Mouse (Mus musculus) MEL (cell line): ENCODE results near the gene Foxk2. TPM values are rescaled to one million over a fixed set of nuclear protein-coding genes. Genes with fewer than 3 reads are reported as not detected.

Source experiments
- DNase-seq: peaks from one replicate; pipeline ENCODE4 v3.0.0; 2011; ENCODE audit warnings: low read depth, low spot score
- H3K27ac ChIP-seq: 2 replicates; pipeline ENCODE4 v1.5.1; 2012; ENCODE audit warnings: low read depth, mild to moderate bottlenecking, control low read depth, low read length, moderate library complexity; ENCODE audit not compliant: control insufficient read depth
- H3K27me3 ChIP-seq, 2 experiments: fragments of 150-350 bp in 1 of 2; sonication (generic) in 1 of 2; 2 replicates each; pipeline ENCODE4 v1.6.1; 2012; ENCODE audit warnings: low read length in 2 of 2, mild to moderate bottlenecking in 2 of 2, improper control_type of control experiment in 1 of 2, moderate library complexity in 1 of 2; ENCODE audit not compliant: insufficient read depth in 2 of 2, control insufficient read depth in 1 of 2
- H3K36me3 ChIP-seq, 2 experiments: 2 replicates each; pipeline ENCODE4 v1.6.1; 2012 to 2014; ENCODE audit warnings: low read length in 2 of 2, improper control_type of control experiment in 1 of 2, inconsistent platforms in 1 of 2, mild to moderate bottlenecking in 1 of 2; ENCODE audit not compliant: insufficient read depth in 2 of 2, control insufficient read depth in 1 of 2
- H3K4me1 ChIP-seq, 2 experiments: fragments of 150-350 bp in 1 of 2; sonication (generic) in 1 of 2; 2 replicates each; pipeline ENCODE4 v1.6.1; 2012; ENCODE audit warnings: low read length in 2 of 2, improper control_type of control experiment in 1 of 2, mild to moderate bottlenecking in 1 of 2; ENCODE audit not compliant: insufficient read depth in 2 of 2, control insufficient read depth in 1 of 2
- H3K4me3 ChIP-seq, 2 experiments: fragments of 150-350 bp in 1 of 2; sonication (generic) in 1 of 2; 2 replicates each; pipeline ENCODE4 v1.5.1; 2012; ENCODE audit warnings: low read depth in 2 of 2, low read length in 2 of 2, mild to moderate bottlenecking in 2 of 2, moderate library complexity in 2 of 2, control low read depth in 1 of 2, improper control_type of control experiment in 1 of 2; ENCODE audit not compliant: control insufficient read depth in 1 of 2, insufficient read depth in 1 of 2
- H3K79me2 ChIP-seq: 2 replicates; pipeline ENCODE4 v1.6.1; 2012; ENCODE audit warnings: mild to moderate bottlenecking, low read length, moderate library complexity; ENCODE audit not compliant: control insufficient read depth, poor library complexity, insufficient read depth
- H3K9ac ChIP-seq: 2 replicates; pipeline ENCODE4 v1.6.1; 2012; ENCODE audit warnings: low read depth, mild to moderate bottlenecking, control low read depth, low read length, moderate library complexity; ENCODE audit not compliant: control insufficient read depth, poor library complexity, severe bottlenecking
- H3K9me3 ChIP-seq: fragments of 150-350 bp; sonication (generic); replicated peaks from 2 replicates; pipeline ENCODE4 v1.6.1; 2012; ENCODE audit warnings: mild to moderate bottlenecking, low read length, improper control_type of control experiment, moderate library complexity; ENCODE audit not compliant: insufficient read depth
- BHLHE40 ChIP-seq: IDR thresholded peaks from 2 replicates; pipeline ENCODE4 v1.6.1; 2012; ENCODE audit warnings: low read depth, mild to moderate bottlenecking, inconsistent platforms, low read length, improper control_type of control experiment, borderline replicate concordance
- E2F4 ChIP-seq: IDR thresholded peaks from 2 replicates; pipeline ENCODE4 v1.6.1; 2011; ENCODE audit warnings: low read depth, low read length, improper control_type of control experiment, borderline replicate concordance
- ELF1 ChIP-seq: IDR thresholded peaks from 2 replicates; pipeline ENCODE4 v1.6.1; 2014; ENCODE audit warnings: low read depth, mild to moderate bottlenecking, inconsistent platforms, low read length, improper control_type of control experiment, moderate library complexity
- EP300 ChIP-seq, 2 experiments: IDR thresholded peaks; 2 replicates each; pipeline ENCODE4 v1.6.1; 2011; ENCODE audit warnings: improper control_type of control experiment in 2 of 2, low read length in 2 of 2, low read depth in 1 of 2, mild to moderate bottlenecking in 1 of 2
- ETS1 ChIP-seq: IDR thresholded peaks from 2 replicates; pipeline ENCODE4 v1.6.1; 2012; ENCODE audit warnings: low read depth, mild to moderate bottlenecking, inconsistent platforms, low read length, improper control_type of control experiment, moderate library complexity
- GABPA ChIP-seq: IDR thresholded peaks from 2 replicates; pipeline ENCODE4 v1.6.1; 2012; ENCODE audit warnings: low read depth, mild to moderate bottlenecking, inconsistent platforms, low read length, improper control_type of control experiment, moderate library complexity
- HCFC1 ChIP-seq: IDR thresholded peaks from 2 replicates; pipeline ENCODE4 v1.6.1; 2012; ENCODE audit warnings: low read depth, mild to moderate bottlenecking, inconsistent platforms, low read length, improper control_type of control experiment, moderate library complexity
- JUND ChIP-seq: IDR thresholded peaks from 2 replicates; pipeline ENCODE4 v1.6.1; 2011; ENCODE audit warnings: low read depth, mild to moderate bottlenecking, improper control_type of control experiment, low read length
- KAT2A ChIP-seq: conservative IDR thresholded peaks from 2 replicates; pipeline ENCODE4 v1.6.1; 2012; ENCODE audit warnings: low read depth, low read length, improper control_type of control experiment, inconsistent platforms
- MAFK ChIP-seq: IDR thresholded peaks from 2 replicates; pipeline ENCODE4 v1.6.1; 2011; ENCODE audit warnings: low read depth, mild to moderate bottlenecking, low read length, improper control_type of control experiment, borderline replicate concordance
- MAX ChIP-seq: IDR thresholded peaks from 2 replicates; pipeline ENCODE4 v1.6.1; 2011; ENCODE audit warnings: low read length, improper control_type of control experiment
- MAZ ChIP-seq: IDR thresholded peaks from 2 replicates; pipeline ENCODE4 v1.6.1; 2012; ENCODE audit warnings: low read depth, mild to moderate bottlenecking, inconsistent platforms, low read length, improper control_type of control experiment
- MXI1 ChIP-seq: IDR thresholded peaks from 2 replicates; pipeline ENCODE4 v1.6.1; 2011; ENCODE audit warnings: mild to moderate bottlenecking, low read depth, low read length, improper control_type of control experiment
- MYB ChIP-seq: IDR thresholded peaks from 2 replicates; pipeline ENCODE4 v1.6.1; 2011; ENCODE audit warnings: mild to moderate bottlenecking, low read depth, low read length, improper control_type of control experiment
- MYC ChIP-seq: IDR thresholded peaks from 2 replicates; pipeline ENCODE4 v1.6.1; 2011; ENCODE audit warnings: low read depth, mild to moderate bottlenecking, low read length, improper control_type of control experiment, moderate library complexity
- NELFE ChIP-seq: IDR thresholded peaks from 2 replicates; pipeline ENCODE4 v1.6.1; 2011; ENCODE audit warnings: low read depth, low read length, improper control_type of control experiment
- NRF1 ChIP-seq: IDR thresholded peaks from 2 replicates; pipeline ENCODE4 v1.6.1; 2014; ENCODE audit warnings: low read depth, mild to moderate bottlenecking, inconsistent platforms, low read length, improper control_type of control experiment, moderate library complexity; ENCODE audit not compliant: poor library complexity, insufficient read depth, severe bottlenecking
- POLR2A ChIP-seq, 2 experiments: IDR thresholded peaks; 2 replicates each; pipeline ENCODE4 v1.6.1; 2011 to 2012; ENCODE audit warnings: low read length in 2 of 2, mild to moderate bottlenecking in 2 of 2, control low read depth in 1 of 2, improper control_type of control experiment in 1 of 2, low read depth in 1 of 2, moderate library complexity in 1 of 2; ENCODE audit not compliant: control insufficient read depth in 1 of 2, insufficient read depth in 1 of 2, poor library complexity in 1 of 2
- POLR2AphosphoS2 ChIP-seq: IDR thresholded peaks from 2 replicates; pipeline ENCODE4 v1.6.1; 2011; ENCODE audit warnings: low read length, improper control_type of control experiment
- POLR2AphosphoS5 ChIP-seq: IDR thresholded peaks from 2 replicates; pipeline ENCODE4 v1.6.1; 2012; ENCODE audit warnings: low read depth, borderline replicate concordance, mild to moderate bottlenecking, inconsistent platforms, low read length, moderate library complexity, mixed read lengths
- RAD21 ChIP-seq: IDR thresholded peaks from 2 replicates; pipeline ENCODE4 v1.6.1; 2011; ENCODE audit warnings: mild to moderate bottlenecking, low read depth, low read length, improper control_type of control experiment
- RCOR1 ChIP-seq: IDR thresholded peaks from 2 replicates; pipeline ENCODE4 v1.6.1; 2012; ENCODE audit warnings: low read depth, mild to moderate bottlenecking, inconsistent platforms, low read length, improper control_type of control experiment
- SIN3A ChIP-seq: IDR thresholded peaks from 2 replicates; pipeline ENCODE4 v1.6.1; 2012; ENCODE audit warnings: low read length, improper control_type of control experiment, inconsistent platforms
- SMC3 ChIP-seq: IDR thresholded peaks from 2 replicates; pipeline ENCODE4 v1.6.1; 2011; ENCODE audit warnings: low read depth, low read length, improper control_type of control experiment
- TAL1 ChIP-seq: IDR thresholded peaks from 2 replicates; pipeline ENCODE4 v1.6.1; 2012; ENCODE audit warnings: mild to moderate bottlenecking, inconsistent platforms, low read length, moderate library complexity, mixed read lengths
- TBP ChIP-seq: IDR thresholded peaks from 2 replicates; pipeline ENCODE4 v1.8.0; 2011; ENCODE audit warnings: low read depth, low read length, improper control_type of control experiment
- TCF12 ChIP-seq: IDR thresholded peaks from 2 replicates; pipeline ENCODE4 v1.6.1; 2014; ENCODE audit warnings: low read depth, mild to moderate bottlenecking, inconsistent platforms, low read length, improper control_type of control experiment, moderate library complexity
- USF1 ChIP-seq: IDR thresholded peaks from 2 replicates; pipeline ENCODE4 v1.6.1; 2014; ENCODE audit warnings: low read depth, mild to moderate bottlenecking, inconsistent platforms, low read length, improper control_type of control experiment, moderate library complexity
- ZC3H11A ChIP-seq: IDR thresholded peaks from 2 replicates; pipeline ENCODE4 v1.6.1; 2012; ENCODE audit warnings: low read depth, mild to moderate bottlenecking, inconsistent platforms, low read length, improper control_type of control experiment
- ZMIZ1 ChIP-seq: IDR thresholded peaks from 2 replicates; pipeline ENCODE4 v1.6.1; 2012; ENCODE audit warnings: low read depth, mild to moderate bottlenecking, inconsistent platforms, low read length, improper control_type of control experiment, moderate library complexity
- polyA plus RNA-seq, 2 experiments: library from polyadenylated mRNA; stranded (reverse) in 1 of 2; unstranded in 1 of 2; fragments of >175 nt in 1 of 2; fragments of >200 nt in 1 of 2; gene quantifications; 2 replicates each; pipeline versions ENCODE4 v1.2.1 to v1.2.4; 2012; ENCODE audit warnings: low replicate concordance in 2 of 2, low read depth in 1 of 2; ENCODE audit not compliant: insufficient read length in 2 of 2, insufficient read depth in 1 of 2, missing spikeins in 1 of 2
- total RNA-seq: library from RNA; depleted of rRNA; stranded (reverse); fragments of 300-350 nt; gene quantifications from 2 replicates; pipeline ENCODE4 v1.2.3, GENCODE M21; 2012

Gene Foxk2
- total and polyA plus RNA-seq, 3 experiments: 64.5 to 317 (median 68.0) TPM

- peaks cover 49% of the 10 kb centered on the region for H3K79me2 ChIP-seq
- H3K4me3 ChIP-seq: peak within 1 kb of the TSS; percentile 74 to 85
- H3K9ac ChIP-seq: peak within 1 kb of the TSS; percentile 79
- TF ChIP-seq NELFE: peak; percentile 97
- no peak for TF ChIP-seq RAD21
- no peak for TF ChIP-seq RCOR1
- peak; percentile 86 for TF ChIP-seq POLR2AphosphoS2
- TF ChIP-seq HCFC1: peak; percentile 98
- peak; percentile 92 for TF ChIP-seq ZMIZ1
- TF ChIP-seq ETS1: peak; percentile 42; the same call in 1 of the 2 replicates
- no peak for TF ChIP-seq JUND
- TF ChIP-seq MYB: no peak
- TF ChIP-seq POLR2A (IDR thresholded peaks at IDR 0.05; ENCODE audit: control insufficient read depth in 1 of 2, insufficient read depth in 1 of 2, low read depth in 1 of 2, low read length in 2 of 2, poor library complexity in 1 of 2): peak; percentile 86 to 95
- TF ChIP-seq EP300 (IDR thresholded peaks at IDR 0.05; ENCODE audit: low read depth in 1 of 2, low read length in 2 of 2): peak in 1 of 2 experiments; percentile 29; a peak in 1 of 4 replicates
- no peak for TF ChIP-seq MAFK
- peak; percentile 93; the same call in 1 of the 2 replicates for TF ChIP-seq KAT2A
- TF ChIP-seq SMC3: no peak
- peak; percentile 74; the same call in 1 of the 2 replicates for TF ChIP-seq MAZ
- no peak for TF ChIP-seq GABPA
- 0 out of 2 replicates have a peak, but pooled peaks have one; percentile 31 for TF ChIP-seq ZC3H11A
- TF ChIP-seq E2F4: peak; percentile 93; the same call in 1 of the 2 replicates
- TF ChIP-seq ELF1: peak; percentile 96
- TF ChIP-seq POLR2AphosphoS5: no peak
- peak; percentile 62; the same call in 1 of the 2 replicates for TF ChIP-seq USF1
- TF ChIP-seq SIN3A: peak; percentile 99
- peak; percentile 78 for TF ChIP-seq TBP
- no peak for TF ChIP-seq BHLHE40
- TF ChIP-seq MYC: peak; percentile 82
- peak; percentile 89 for TF ChIP-seq NRF1
- peak; percentile 80 for TF ChIP-seq TCF12
- peak; percentile 91 for TF ChIP-seq MAX
- no peak for TF ChIP-seq TAL1
- peak; percentile 93 for TF ChIP-seq MXI1
- no peaks in the 10 kb centered on the region; a peak in 1 of 4 replicates for H3K27me3 ChIP-seq
- peak; percentile 100 for DNase-seq
- H3K4me1 ChIP-seq: peaks cover 2 to 15% of the 10 kb centered on the region in 2 experiments; a peak in 3 of 4 replicates
- peaks cover 0 to 26% of the 10 kb centered on the region in 2 experiments; a peak in 3 of 4 replicates for H3K36me3 ChIP-seq
- peak within 1 kb of the TSS; percentile 46 for H3K27ac ChIP-seq
- no peaks in the 10 kb centered on the region for H3K9me3 ChIP-seq
These were observed 94.4 kb downstream of the Foxk2 start, which contains the start of gene Wdr45b for GRCm38 (mm10) chr11:121354091-121354707. TSS of gene Wdr45b (minus strand) at chr11:121354445.
